ENCODE assay signal across 23 mouse cellular contexts in genomic region chr1:56930096-56930495, GRCm38 (mm10). TPM values are rescaled to one million over a fixed set of nuclear protein-coding genes. Genes with fewer than 3 reads are reported as not detected.
DNase-seq lines count a peak whose midpoint lies in the region; TF ChIP-seq lines count a peak whose summit lies in the region.
"Had no signal": no experiment of that assay in that cellular context is flagged by ENCODE, and none has a peak within 500 bp of the region (broad histone marks: within the 10 kb centered on the region; RNA-seq: fewer than 3 reads in every experiment).

No protein-coding gene starts in this region.

- no peak overlapping the region for H3K4me3 ChIP-seq in heart, adult 2 months
- H3K4me3 ChIP-seq: embryonic facial prominence, embryonic 13.5 days; embryonic facial prominence, embryonic 15.5 days; erythroblast, embryonic 14.5 days; forebrain, embryonic 10.5 days; forebrain, embryonic 13.5 days; forebrain, embryonic 15.5 days had no signal

- no peaks in the 10 kb centered on the region for H3K4me1 ChIP-seq in heart, adult 2 months (ENCODE audit: control insufficient read depth, insufficient read depth, low read length)
- H3K4me1 ChIP-seq: embryonic facial prominence, embryonic 15.5 days; forebrain, embryonic 10.5 days had no signal

- TF ChIP-seq POLR2A in heart, adult 2 months (IDR thresholded peaks at IDR 0.05; ENCODE audit: insufficient read depth, low read depth, low read length) = no peak

- no peaks in the 10 kb centered on the region for H3K36me3 ChIP-seq in heart, adult 2 months (ENCODE audit: control insufficient read depth, insufficient read depth, low read length)
- H3K36me3 ChIP-seq: embryonic facial prominence, embryonic 13.5 days; embryonic facial prominence, embryonic 15.5 days; forebrain, embryonic 10.5 days; forebrain, embryonic 15.5 days; G1E had no signal

- H3K27me3 ChIP-seq in heart, adult 2 months (ENCODE audit: control insufficient read depth, insufficient read depth, low read length) = no peaks in the 10 kb centered on the region
- H3K27me3 ChIP-seq: embryonic facial prominence, embryonic 13.5 days; embryonic facial prominence, embryonic 15.5 days; forebrain, embryonic 13.5 days; forebrain, embryonic 15.5 days; Patski had no signal

- 85% methylated on average over 4 of the region's 4 CpGs for WGBS in heart, adult 2 months

- H3K79me2 ChIP-seq in heart, adult 2 months (replicated peaks; ENCODE audit: control insufficient read depth, insufficient read depth, low read length) = no peaks in the 10 kb centered on the region

- intact Hi-C loops in heart, adult 2 months (cut with DNase I) = no loop called here

- H3K27ac ChIP-seq in heart, adult 2 months = no peak overlapping the region
- H3K27ac ChIP-seq: embryonic facial prominence, embryonic 13.5 days; embryonic facial prominence, embryonic 15.5 days; forebrain, embryonic 10.5 days; forebrain, embryonic 13.5 days; forebrain, embryonic 15.5 days had no signal

- TF ChIP-seq CTCF in heart, adult 2 months (IDR thresholded peaks at IDR 0.05) = no peak

- DNase-seq in heart, adult 11 months = peak; percentile 56
- DNase-seq in heart, adult 2 months = no peak
- peak; percentile 61 for DNase-seq in R1 (ENCODE audit: low read depth, low spot score)
- DNase-seq in gastrocnemius, postnatal 25 days = no peak
- DNase-seq in retina, postnatal 1 day = no peak
- DNase-seq: adrenal gland, adult 2 months; adrenal gland, postnatal 10 days; adrenal gland, postnatal 25 days; cerebellum, adult 11 months; cerebellum, adult 18-20 months; cerebellum, adult 8-10 months; cerebellum, adult 9-11 months; cerebellum, postnatal 14 days; cerebellum, postnatal 36 days; embryo, embryonic 11 days had no signal

- no peak for TF ChIP-seq EP300 in heart, adult 2 months (IDR thresholded peaks at IDR 0.05; ENCODE audit: insufficient read depth, low read depth, low read length)

- H3K9ac ChIP-seq in heart, adult 2 months (ENCODE audit: low read depth, low read length) = no peak overlapping the region
- H3K9ac ChIP-seq: embryonic facial prominence, embryonic 13.5 days; embryonic facial prominence, embryonic 15.5 days; forebrain, embryonic 13.5 days; forebrain, embryonic 15.5 days had no signal

RNA-seq across cellular contexts. Expression of gene Satb2, which starts 48.4 kb away (rescaled TPM):
- total RNA-seq in heart, adult 2 months (2021) = under 1 TPM; 0.25 to 0.39 TPM
- 0.14 and 0.18 TPM in 2 replicates for polyA plus RNA-seq in heart, adult 2 months (2012; rRNA removed)
- under 1 TPM; 0.27 to 0.38 TPM for total RNA-seq in gastrocnemius, postnatal 25 days (2021)
- polyA plus RNA-seq: erythroblast, embryonic 14.5 days; G1E had no signal

Comparison
In these comparisons a context has a peak if more than half of its experiments do, and no peak if none do; other contexts are left out.
1. DNase-seq: peak in heart, adult 11 months (single experiment) and R1 (single experiment); none in heart, adult 2 months (0 of 2), gastrocnemius, postnatal 25 days (single experiment) and retina, postnatal 1 day (single experiment).